Mouse (Mus musculus): Measurements from ENCODE around the gene Fam184b. TPM values are rescaled to one million over a fixed set of nuclear protein-coding genes. Genes with fewer than 3 reads are reported as not detected.

Fam184b gene
- total RNA-seq, 2 experiments from 2014 or later = 20.5 to 21.4 TPM

DNA sequence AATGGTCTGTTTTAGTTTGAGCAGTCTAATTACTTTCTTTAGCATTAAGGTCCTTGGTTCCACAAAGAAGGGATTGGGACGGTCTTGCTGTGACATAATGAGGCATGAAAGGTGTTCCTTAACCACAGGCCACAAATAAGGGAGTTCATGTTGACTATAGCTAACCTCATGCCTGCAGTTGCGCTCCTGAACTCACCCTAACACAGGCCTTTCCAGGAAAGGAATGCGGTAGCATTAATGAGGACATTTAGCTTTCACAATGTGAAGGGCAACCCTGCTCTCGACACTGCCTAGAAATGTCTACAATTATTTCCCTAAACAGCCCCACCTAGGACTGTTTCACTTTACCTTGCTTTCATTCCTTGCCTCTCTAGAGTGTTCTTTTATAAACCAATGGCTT lies 40.4 kb downstream of the Fam184b start:
- no peak for DNase-seq (ENCODE audit: low spot score in 2 of 2)

DNA sequence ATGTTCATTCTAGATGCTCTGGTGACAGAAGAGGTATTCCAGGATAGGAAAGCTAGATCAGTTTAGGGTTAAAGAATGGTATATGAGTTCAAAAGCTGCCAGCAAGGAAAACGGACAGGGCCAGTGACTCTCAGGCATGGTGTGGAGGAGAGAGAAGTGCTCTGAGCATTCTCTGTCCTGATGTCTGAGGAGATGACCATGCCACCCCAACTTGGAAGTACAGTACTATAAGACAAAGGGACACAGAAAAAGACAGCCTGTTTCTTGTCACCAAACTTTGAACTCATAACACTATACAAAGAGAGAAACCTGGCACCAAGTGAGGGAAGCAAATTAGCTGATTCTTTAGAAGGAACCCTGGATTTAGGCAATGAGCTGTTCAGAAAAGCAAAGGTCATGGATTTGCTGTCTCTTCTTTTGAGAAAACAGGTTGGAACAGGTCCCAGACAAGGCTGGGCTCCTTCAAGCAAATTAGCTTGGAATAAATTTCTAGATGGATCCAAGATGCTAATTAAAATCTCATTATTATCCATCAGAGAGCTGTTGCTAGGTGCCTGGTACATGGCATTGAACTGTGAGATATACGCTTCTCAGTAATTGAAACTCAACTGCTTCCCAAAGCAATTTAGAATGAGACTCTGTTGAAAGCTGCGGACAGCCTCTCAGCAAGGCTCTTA lies 43.9 kb downstream of the Fam184b start:
- peak; percentile 30 to 37 for DNase-seq (ENCODE audit: low spot score in 2 of 2)

DNA sequence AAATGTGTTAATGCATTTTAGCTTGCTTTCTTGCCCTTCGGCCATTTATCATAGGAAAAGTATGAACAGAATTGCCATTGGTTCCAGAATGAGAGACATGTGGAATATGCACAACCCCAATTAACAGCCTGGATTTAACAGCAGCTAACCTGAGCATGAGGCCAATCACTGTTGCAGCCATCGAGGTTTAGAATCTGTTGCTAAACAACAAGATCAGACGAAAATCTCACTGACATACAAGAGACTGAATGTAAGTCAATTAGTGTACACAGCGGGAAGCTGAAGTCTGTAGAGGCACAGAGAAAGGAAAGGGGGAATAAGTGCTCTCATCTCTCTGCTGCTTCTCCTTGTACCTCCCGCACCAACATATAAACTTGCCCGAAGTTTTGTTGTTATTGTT lies 46.1 kb downstream of the Fam184b start:
- DNase-seq (ENCODE audit: low spot score in 2 of 2) = no peak

DNA sequence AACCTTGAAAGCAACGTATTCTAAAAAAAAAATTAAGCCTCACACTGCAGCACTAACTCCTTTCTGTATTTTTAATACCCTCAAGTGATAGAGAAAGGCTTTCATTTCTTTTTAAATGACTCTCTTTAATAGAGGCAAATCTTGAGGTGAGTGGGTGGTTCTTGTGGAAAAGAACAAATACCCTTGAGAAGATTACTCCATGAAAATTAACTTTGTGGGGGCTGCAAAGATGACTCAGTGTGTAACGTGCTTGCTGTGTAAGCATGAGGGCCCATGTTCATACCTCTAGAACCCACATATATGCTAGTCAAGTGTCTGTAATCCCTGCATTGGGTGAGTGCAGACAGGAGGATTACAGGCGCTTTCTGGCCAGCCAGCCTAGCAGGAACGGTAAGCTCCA lies 49.3 kb downstream of the Fam184b start:
- no peak for DNase-seq (ENCODE audit: low spot score in 2 of 2)

DNA sequence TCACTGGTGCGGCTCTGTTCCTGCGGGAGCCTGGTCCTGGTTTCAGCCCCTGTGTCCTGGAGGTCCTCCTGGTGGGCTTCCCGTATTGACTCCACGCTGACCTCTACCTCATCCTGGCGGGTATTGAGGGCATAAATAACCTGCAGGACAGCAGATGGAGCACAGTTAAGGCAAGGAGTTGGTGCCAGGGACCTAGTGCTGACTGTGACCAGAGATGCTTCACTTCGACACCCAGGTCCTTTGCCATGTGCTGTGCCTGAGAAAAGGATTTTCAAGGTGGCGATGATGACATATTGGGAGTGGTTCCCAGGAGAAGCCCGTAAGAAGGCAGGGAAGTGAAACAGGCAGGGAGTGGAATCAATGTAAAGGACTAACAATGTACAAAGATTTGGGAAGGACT lies 54.8 kb downstream of the Fam184b start:
- no peak for DNase-seq (ENCODE audit: low spot score in 2 of 2)

DNA sequence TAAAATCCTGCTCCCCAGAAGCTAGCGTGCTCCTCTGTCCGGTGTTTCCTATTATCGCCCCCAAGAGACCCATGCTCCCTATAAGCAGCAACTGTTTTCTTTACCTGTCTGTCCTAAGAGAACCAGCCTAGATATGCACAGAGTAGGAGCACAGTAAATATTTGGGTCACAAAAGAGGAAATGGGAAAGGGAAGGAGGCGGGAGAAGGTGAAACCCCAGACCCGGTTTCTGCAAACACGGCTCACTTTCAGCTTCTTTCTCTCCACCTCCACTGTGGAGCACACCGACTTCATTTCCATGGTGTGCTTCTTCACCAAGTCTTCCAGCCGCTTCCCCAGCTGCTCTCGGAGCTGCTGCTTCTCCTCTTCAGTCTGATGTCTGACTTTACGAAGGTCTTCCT lies 59.1 kb downstream of the Fam184b start:
- DNase-seq (ENCODE audit: low spot score in 2 of 2) = no peak

DNA sequence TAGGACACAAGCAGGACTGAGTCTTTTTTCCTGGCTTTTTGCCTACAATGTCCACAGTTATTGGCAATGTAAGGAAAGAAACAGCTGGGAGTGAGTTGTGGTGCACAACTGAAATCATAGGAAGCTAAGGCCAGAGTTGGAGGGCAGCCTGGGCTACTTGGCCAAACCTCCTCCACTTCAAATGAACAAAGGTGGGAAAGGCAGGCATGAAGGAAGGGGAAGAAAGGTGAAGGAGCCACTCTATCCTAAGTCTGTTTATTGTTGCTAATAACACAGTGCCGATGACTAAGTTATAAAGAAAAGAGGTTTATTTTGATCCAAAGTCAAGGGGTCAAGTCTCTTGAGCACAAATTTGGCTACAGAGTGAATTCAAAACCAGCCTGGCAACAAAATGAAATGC lies 62.0 kb downstream of the Fam184b start:
- DNase-seq (ENCODE audit: low spot score in 2 of 2) = no peak

DNA sequence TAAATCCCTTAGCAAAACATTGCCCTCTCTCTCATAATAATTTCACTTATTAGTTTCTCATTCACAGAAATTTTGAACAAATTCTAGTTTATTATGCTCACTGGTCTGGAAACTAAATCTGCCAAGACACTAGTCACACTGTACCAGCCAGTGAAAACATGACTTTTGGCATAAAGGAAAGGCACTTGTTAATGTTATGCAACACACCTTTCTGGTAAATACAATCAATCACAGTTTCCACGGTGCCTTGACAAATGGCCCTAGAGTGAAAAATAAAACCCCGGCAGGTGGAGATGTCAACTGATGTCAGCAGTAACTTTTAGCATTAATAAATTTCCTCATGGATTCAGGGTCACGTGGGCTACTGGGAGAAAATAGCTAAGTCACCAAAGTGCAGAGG lies 62.7 kb downstream of the Fam184b start:
- no peak for DNase-seq (ENCODE audit: low spot score in 2 of 2)

DNA sequence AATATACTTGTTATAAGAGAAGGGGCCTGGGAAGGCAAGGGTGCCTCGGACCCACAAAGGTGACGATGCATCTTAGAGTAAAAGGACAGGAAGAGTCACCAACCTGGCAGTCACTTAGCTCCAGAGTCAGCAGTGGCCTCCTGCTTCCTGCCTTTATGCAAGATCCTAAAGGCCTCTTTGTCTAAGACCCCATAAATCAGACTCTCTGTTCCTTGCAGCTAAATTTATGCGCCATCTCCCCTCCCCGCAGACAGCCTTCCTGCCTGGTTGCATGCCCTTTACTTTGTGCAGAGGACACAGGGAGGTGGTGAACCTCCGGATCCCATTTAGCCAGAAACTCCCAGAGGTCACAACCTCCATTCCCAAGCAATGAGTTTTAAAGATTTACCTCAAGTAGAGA lies 66.6 kb downstream of the Fam184b start:
- DNase-seq (ENCODE audit: low spot score in 2 of 2) = no peak

DNA sequence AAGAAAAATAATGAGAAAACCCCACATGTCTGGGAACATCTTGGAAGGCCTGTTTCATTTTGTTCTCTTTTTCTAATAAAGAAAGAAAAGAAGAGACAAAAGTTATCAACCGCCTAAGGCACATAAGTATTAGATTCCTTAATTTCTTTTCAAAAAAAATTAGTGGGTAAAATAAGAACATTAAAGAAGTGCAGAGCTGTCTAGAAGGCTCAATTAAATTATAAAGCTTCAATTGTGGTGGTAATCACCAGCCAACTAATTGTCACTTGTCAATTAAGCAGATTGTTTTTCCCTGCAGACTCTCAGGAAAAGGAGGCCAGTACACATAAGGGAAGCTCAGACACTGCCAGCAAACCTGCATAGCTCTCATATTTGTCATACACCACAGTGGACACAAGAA lies 73.6 kb downstream of the Fam184b start:
- DNase-seq (ENCODE audit: low spot score in 2 of 2) = no peak

DNA sequence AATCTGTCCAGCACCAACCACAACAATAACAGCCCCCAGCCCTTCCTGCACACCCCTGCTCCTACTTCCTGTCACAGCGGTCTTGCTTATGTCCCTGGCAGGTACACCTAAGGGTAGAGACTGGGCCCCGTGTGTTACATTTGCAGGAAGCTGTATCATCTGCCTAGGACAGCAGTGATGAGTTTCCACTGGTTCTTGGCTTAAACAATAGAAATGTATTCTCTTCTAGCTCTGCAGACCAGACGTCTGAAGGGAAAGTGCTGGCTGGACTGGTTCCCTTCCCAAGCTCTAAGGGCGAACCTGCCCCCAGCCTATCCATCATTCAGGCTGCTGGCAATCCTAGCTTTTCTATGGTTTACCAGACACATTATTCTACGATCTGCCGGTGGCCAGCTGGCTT lies 75.4 kb downstream of the Fam184b start:
- DNase-seq (ENCODE audit: low spot score in 2 of 2) = peak in 1 of 2 experiments; percentile 18

DNA sequence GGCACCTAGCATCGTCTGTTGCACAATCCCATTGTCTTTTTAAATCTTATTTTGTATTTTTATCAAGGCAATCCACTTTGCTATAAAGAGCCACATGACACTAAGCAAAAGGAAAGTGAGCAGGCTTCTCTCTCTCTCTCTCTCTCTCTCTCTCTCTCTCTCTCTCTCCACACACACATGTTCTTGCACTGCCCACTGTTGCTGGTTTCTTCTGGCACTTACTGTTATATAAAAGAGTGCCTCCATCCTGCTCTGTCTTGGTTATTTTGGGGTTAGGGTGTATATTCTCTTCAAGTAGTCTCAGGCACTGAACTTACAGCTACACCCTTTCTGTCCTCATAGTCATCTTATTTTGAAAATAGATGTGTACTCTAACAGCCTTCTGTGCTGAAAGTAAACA lies 89.8 kb downstream of the Fam184b start:
- no peak for DNase-seq (ENCODE audit: low spot score in 2 of 2)

DNA sequence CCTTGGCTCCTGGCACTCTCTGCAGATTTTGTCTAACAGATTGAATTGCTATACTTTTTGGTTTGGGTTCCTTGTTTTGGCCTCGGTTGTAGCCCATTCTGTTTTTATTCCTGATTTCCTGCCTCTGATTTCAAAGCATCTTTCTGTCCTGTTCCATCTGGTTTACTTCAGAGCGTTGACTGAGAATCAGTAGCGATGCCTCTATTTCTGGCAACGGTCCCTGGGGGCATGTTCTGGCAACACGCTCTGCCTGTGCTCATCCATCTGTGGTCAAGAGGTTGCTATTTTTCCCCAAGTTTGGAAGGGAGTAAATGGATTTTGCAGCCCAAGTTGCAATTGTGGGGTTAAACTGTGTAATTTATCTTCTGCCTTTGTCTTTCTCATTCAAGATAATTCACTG lies 96.0 kb downstream of the Fam184b start:
- no peak for DNase-seq (ENCODE audit: low spot score in 2 of 2)

DNA sequence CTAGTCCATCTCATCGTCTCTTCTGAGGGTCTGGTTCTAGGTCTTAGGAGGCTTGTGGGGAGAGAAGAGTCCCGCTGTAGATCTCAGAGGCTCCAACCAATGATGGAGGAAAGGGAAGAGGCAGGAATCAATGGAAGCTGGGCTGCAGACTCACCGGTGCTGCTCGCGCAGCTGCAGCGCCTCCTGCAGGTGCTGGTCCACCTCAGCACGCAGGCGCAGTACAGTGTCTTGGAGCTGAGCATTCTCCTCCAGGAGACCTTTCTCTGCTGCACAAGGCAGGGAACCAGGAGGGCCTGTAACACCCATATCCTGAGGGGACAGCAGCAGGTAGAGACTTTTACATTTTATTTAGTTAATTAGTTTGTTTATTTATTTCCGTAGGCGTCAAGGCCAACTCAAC lies 99.9 kb downstream of the Fam184b start:
- no peak for DNase-seq (ENCODE audit: low spot score in 2 of 2)

DNA sequence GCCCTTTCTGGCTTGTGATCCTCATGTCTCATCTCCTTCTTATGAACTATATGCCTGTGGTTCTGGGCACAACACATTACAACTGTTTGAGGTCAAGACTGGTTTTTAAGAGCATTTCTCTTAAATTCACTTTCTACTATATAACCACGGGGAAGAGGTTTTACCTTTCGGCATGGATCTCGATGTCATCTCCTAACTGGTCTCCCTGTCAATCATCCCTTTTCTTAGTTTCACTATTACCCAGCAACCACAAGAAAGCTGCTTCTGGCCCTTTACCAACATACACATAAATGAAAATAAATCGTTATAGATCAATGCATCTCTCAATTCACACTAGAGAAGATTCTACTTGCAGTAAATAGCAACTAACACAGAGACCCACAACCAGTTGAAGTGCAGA lies 104.2 kb downstream of the Fam184b start:
- DNase-seq (ENCODE audit: low spot score in 2 of 2) = no peak

DNA sequence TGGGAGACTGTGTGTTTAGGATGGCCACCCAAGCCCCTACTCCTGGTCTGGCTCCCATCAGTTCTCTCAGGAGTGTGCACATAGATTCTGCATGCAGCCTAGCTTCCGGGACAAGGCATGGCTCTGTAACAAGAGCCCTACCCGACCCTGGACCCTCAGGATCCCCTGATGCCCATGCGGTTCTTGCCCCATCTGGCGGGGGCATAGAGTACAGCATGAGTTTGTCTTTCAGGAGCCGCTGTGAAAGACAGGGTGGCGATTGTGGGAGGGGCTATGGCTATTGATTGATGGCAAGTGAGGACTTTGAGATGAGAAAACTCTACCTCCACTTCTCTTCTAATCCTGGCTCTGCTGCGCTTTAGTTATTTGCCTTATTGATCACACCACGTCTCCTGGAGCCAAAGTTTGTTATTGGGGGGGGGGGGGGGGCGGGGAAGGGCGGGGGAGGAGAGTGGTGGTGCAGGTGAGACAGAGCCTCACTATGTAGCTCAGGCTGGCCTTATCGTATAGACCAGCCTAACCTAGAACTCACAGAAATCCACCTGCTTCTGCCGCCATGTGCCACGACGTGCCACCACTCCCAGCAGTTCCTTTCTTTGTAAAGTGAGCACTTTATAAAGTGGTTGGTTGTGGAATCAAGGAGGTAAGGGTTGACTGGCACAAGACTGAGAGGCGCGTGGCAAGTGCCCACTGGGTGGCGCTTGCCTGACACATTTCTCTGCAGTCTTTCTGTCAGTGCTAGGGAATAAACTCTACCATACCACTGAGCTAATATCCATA lies 104.9 kb downstream of the Fam184b start:
- DNase-seq (ENCODE audit: low spot score in 2 of 2) = peak; percentile 71 to 76

DNA sequence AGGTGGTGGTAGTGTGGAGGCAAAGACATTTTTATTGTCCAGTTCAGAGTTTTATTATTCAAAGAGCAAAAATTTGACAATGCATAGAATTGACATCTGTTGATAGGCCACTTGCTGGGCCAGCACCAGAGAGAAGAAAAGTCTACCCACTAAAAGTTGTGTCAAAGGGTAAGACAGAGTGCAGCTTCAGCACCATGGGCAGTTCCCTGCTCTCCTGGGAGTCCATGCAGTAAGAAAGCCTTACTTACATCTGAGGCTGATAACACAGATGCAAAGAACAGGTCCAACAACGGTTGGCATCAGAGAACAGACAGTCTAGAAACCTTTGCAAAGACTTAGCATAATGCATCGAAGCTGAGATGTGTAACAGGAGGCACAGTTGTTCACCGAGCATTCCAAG lies 109.7 kb downstream of the Fam184b start:
- no peak for DNase-seq (ENCODE audit: low spot score in 2 of 2)

DNA sequence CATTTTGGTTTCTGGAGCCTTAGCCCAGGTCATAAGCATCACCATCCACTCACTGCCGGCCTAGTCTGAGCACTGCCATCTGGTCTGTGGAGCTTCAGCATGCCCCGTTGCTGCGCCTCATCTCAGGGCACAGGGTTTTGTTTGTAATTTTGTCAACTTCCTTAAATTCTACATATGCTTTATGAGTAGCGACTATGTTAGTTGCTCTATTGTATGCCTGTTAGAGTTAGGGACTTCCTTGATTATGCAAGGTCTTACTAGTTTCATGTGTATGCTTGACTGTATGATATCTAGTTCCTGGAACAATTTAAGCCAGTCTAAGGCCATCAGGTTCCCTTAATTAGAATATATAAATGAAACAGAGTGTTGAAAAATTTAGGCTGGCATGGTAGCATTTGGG lies 113.1 kb downstream of the Fam184b start:
- DNase-seq (ENCODE audit: low spot score in 2 of 2) = no peak

DNA sequence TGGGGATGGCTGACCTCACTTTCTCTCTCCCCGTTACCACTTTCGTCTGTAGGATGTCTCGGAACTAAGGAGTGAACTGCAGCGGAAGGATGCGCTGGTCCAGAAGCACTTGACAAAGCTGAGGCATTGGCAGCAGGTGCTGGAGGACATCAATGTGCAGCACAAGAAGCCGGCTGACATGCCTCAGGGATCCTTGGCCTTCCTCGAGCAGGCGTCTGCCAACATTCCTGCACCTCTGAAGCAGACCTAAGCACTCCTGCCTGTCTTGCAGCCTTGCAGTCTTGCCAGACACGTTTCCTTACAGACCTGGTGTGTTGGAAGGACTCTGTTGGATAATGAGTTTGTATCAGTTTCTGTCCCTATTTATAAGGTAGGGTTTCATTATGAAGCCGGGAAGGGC lies 114.3 kb downstream of the Fam184b start:
- no peak for DNase-seq (ENCODE audit: low spot score in 2 of 2)

DNA sequence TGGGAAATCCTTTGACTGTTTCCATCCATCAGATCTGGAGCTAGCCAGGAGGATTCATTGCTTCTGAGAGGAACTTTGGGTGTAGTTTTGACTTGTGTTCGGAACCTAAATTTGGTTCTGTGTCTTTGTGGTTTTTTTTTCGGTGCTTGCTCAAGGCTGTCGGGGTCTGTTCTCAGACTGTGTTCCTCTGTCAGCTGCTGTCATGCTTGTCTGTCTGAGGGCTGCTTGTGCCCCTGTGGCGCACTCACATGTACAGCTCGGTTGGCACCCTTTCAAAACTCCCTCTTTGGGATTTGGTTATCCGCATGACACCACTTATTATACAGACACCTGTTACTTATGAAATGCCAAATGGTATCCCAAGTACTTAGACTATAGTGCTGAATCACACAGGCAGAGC lies 117.8 kb downstream of the Fam184b start:
- DNase-seq (ENCODE audit: low spot score in 2 of 2) = no peak

DNA sequence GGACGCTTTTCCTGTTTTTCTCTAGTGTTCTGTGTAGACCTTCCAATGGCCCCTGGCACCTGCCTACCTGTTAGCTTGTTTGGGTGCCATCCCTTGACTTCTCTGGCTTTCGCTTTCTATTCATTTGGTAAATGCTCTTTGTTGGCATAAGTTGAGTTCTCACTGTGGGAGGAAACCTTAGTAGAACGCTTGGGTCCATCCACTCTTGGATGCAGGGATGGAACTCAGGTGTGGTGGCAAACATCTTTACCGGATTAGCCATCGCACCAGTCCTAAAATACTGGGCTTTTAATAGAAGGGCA lies 118.7 kb downstream of the Fam184b start:
- no peak for DNase-seq (ENCODE audit: low spot score in 2 of 2)

DNA sequence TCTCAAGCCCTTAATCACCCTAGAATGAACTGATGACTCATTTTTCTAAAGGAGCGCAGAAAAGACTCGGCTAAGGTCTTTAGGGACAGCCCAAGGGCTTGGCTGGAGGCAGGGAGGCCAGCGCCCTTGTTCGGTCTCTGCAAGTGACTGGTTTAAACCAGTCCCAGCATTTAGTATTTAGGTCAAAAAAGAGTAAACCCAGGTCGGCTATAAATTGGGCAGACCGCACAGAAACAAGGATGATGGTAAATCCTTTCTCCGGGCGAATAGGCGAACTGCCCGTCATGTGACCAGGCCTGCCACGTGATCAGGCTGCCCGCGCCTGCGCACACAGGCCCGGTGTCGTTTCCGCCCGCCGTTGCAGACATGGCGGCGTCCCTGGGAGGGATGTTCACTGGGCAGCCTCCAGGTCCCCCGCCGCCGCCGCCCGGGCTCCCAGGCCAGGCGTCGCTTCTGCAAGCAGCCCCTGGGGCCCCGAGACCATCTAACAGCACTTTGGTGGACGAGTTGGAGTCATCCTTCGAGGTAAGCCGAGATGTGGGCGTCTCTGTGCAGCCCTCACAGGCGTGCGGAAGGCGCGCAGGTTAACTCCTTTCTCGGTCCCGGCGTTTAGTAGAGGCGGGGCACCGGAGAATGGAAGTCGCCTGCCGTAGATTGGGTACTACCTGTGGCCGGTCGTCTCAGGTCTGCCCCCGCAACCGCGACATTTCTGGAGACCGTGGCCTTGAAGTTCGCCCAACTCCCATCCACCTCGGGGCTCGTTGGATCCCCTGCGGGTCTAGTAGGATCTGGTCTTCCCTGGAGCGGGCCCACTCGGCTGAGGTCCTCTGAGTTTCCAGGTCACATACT lies 119.2 kb downstream of the Fam184b start, which contains the start of gene Med28:
Med28 (plus strand) TSS at position 270 of the 849 bp plus-strand sequence.
- peak; percentile 93 to 96 for DNase-seq (ENCODE audit: low spot score in 2 of 2)
